Mouse (Mus musculus) macrophage (primary cell): ENCODE results near the gene Klhdc1. TPM values are rescaled to one million over a fixed set of nuclear protein-coding genes. Genes with fewer than 3 reads are reported as not detected.
A peak's percentile ranks its signal among the peaks of the same experiment; 100 is the strongest.

ENCODE experiments used
- H3K27ac ChIP-seq: fragments of 350-480 bp; formaldehyde crosslinking; 2 replicates; pipeline ENCODE4 v1.9.0; 2021
- H3K36me3 ChIP-seq: fragments of 350-480 bp; formaldehyde crosslinking; 2 replicates; pipeline ENCODE4 v1.9.0; 2021; ENCODE audit errors: inconsistent target
- H3K4me3 ChIP-seq: fragments of 350-480 bp; formaldehyde crosslinking; 2 replicates; pipeline ENCODE4 v1.9.0; 2021; ENCODE audit errors: inconsistent target
- H3K79me2 ChIP-seq: fragments of 350-480 bp; formaldehyde crosslinking; 2 replicates; pipeline ENCODE4 v1.9.0; 2021; ENCODE audit errors: inconsistent target
- WGBS: methylation state at CpG from one replicate; pipeline ENCODE4 v1.1.7; 2026; ENCODE audit warnings: inconsistent platforms; ENCODE audit not compliant: missing documents; 5-methylcytosine and 5-hydroxymethylcytosine counted together
- polyA plus RNA-seq: library from polyadenylated mRNA; stranded (reverse); fragments of 250-400 nt; gene quantifications from 3 replicates; pipeline ENCODE4 v1.2.4, GENCODE M21; 2018; ENCODE audit warnings: inconsistent platforms

Gene Klhdc1
- polyA plus RNA-seq, 1 experiment from 2014 or later = 4.2 TPM

DNA sequence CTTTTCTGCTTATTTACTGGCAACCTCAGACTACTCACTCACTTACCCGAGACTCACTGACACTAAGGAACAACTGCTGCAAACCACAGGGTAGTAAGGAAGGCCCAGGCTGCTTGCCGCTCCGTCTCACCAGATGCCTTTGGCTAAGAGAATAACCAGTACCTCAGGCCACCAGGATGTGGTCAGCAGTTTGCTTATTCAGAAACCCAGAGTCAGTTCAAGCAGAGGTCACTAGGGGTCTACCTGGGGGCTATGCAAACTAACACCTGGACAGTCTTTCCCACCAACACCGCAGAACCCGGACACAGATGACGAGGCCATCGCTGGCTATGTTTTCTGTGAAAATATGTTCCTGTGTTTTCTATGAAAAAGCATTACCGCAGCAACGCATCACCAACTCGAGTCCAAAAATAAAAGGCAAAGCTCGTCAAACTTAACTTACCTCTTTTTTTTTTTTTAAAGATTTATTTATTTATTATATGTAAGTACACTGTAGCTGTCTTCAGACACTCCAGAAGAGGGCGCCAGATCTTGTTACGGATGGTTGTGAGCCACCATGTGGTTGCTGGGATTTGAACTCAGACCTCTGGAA is 27.7 kb upstream of the Klhdc1 start:
- Histone ChIP-seq H3K79me2 (no peaks in the 10 kb centered on the region), H3K36me3 (no peaks in the 10 kb centered on the region), H3K27ac (no peak overlapping the region), H3K4me3 (no peak overlapping the region)
- 97% methylated on average over 9 of the region's 13 CpGs for WGBS

DNA sequence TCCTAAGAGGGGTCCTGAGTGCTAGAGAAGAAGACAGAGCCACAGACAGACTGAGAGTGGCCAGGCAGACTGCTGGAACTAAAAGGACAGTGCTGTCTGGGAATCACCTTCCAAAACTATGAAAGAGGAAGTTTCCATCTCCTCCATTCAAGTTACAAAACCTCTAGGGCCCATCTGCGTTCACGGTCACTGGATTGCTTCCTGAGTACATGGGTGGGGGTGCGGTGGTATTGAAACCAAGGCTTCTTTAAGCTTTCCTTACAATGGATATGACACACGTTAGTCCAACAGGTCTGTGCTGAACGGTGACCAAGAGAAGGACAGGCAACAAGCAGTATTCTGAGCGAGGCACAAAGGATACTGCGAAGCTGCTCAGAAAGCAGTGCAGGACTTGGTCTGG is 26.6 kb upstream of the Klhdc1 start:
- no peak overlapping the region for H3K27ac ChIP-seq
- H3K79me2 ChIP-seq = no peaks in the 10 kb centered on the region
- H3K4me3 ChIP-seq = no peak overlapping the region
- H3K36me3 ChIP-seq = no peaks in the 10 kb centered on the region
- 39% methylated on average over 7 of the region's 7 CpGs for WGBS

DNA sequence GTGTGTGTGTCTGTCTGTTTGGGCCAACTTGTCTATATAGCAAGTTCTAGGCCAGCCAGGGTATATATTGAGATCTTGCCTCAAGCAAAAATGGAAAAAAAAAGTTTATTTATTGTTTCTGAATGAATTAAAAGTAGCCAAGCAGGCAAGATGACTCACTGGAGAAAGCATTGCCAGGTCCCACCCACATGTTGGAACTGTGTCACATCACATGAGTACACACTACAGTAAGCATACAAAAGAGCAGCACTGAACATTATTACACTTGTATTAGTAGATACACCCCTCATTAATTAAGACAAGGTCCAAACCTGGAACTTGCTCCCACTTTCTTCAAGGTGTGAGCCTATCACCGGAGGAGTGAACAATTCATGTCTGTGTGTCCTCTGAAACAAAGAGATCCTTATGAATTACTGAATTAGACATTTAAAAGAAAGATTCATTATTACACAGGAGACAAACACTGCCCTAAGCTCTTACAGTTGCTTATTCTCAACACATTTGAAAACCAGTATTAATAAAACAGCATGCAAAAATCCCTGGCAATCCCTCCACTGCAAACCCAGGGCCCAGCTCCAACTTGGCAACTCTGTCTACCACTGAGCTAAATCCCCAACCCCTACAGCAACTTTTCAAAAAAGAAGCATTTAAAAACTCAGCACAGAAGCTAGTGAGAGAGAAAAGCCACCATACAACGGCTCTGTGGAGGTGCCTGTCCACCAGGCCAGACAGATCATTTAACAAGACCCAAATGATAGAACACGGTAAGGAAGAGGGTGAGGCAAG is 25.8 kb upstream of the Klhdc1 start:
- H3K27ac ChIP-seq = no peak overlapping the region
- no peaks in the 10 kb centered on the region for H3K79me2 ChIP-seq
- H3K36me3 ChIP-seq = no peaks in the 10 kb centered on the region
- WGBS = 80% methylated on average over 3 of the region's 3 CpGs
- no peak overlapping the region for H3K4me3 ChIP-seq

DNA sequence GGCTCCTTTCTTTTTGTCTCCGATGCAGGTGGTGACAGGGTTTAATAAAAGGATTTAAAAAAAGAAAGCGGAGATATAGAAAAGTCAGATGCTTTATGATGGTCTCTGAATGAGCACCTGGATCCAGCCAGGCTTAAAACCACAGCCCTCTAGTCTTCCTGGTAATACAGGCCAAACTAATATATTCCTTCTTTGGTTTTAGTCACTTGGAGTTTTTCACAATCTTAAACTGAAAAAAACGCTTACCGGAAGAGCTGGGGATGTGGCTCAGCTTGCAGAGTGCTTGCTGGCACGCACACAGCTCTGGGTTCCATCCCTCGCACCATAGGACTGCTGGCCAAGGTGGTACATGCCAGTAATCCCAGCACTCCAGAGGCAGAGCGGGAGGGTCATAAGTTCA is 24.4 kb upstream of the Klhdc1 start:
- no peak overlapping the region for H3K27ac ChIP-seq
- WGBS = 89% methylated on average over 7 of the region's 7 CpGs
- no peaks in the 10 kb centered on the region for H3K79me2 ChIP-seq
- no peak overlapping the region for H3K4me3 ChIP-seq
- no peaks in the 10 kb centered on the region for H3K36me3 ChIP-seq

DNA sequence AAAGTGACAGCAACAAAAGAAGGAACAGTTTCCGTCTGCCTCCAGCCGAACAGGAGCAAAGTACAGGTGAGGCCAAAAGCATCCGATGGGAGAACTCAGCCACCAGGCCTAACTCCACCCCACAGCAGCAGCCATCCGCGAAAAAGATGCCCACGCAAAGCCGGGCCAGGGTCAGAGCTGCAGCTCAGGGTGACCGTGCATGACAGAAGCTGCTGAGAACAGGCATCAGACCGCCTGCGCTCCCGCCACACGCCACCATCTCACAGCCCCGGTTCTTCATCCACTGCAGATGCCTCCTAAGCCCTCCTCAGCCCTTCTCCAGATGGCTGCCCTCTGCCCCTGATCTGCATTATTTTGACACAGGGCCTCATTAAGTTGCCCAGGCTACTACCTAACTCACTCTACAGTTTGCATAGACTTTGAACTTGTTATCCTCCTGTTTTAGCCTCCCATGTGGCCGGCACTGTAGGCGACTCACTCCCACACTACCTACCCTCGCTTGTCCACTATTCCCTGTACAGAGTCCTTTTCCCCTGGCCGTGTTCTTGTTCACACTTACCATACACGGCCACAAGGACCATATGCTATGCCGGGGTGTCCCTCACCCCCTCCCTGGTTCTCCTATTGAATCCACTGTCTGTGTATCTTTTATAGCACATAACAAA is 20.2 kb upstream of the Klhdc1 start:
- 94% methylated on average over 19 of the region's 19 CpGs for WGBS
- H3K36me3 ChIP-seq = no peaks in the 10 kb centered on the region
- no peak overlapping the region for H3K4me3 ChIP-seq
- H3K79me2 ChIP-seq = no peaks in the 10 kb centered on the region
- H3K27ac ChIP-seq = no peak overlapping the region

DNA sequence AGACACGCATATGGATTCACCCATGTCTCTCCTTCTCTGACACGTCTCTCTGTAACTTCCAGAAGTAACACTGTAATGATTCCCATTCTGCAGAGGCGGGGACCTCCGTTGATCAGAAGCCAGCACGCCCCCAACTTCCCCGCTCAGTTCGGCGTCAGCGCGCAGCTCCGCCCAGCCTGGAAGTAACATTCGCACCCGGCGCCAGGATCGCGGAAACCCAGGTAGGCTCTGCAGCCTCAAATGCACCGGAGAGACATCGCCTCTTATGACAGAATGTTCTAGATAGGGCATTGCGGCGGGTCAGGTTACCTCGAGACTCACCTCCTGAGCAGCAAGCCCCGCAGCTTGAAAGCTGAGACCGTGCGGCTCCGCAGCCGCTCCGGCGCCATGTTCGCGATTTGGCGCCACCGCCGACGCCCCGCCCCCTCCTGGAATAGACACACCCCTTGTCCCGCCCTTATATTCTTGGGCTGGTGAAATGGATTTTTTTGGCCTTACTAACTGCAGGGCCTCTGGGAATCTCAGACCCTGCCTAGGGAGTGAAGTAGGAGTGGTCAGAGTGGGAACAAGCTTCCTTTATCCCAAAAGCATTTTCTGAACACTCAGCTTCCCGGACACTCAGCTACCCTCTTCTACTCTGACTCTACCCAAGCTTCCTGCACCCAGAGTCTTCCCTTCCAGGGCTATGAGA is 13.1 kb upstream of the Klhdc1 start, which contains the start of gene Pole2:
Gene Pole2 (minus strand): TSS at position 420 of the 691 bp plus-strand sequence.
- H3K27ac ChIP-seq = peak within 1 kb of the TSS; percentile 45
- under 1% methylated on average over 37 of the region's 37 CpGs for WGBS

DNA sequence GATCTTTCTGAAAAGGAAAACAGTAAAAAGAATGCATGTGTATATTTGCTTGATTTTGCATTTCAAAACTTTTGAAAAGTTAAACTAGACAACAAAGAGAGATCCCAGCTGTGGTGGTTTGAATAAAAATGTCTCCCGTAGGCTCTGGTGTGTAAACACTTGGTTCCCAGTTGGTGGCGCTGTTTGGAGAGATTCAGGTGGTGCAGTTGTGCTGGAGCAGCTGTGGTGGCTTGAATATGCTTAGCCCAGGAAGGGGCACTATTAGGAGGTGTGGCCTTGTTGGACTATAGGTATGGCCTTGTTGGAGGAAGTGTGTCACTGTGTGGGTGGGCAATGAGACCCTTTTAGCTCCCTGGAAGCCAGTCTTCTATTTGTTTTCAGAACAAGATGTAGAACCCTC is 11.7 kb upstream of the Klhdc1 start:
- Histone ChIP-seq H3K4me3 (no peak overlapping the region), H3K36me3 (no peaks in the 10 kb centered on the region), H3K27ac (no peak overlapping the region), H3K79me2 (peaks cover 10% of the 10 kb centered on the region; the same call in 1 of the 2 replicates)
- 64% methylated on average over 2 of the region's 2 CpGs for WGBS

More for the DNA sequence above, 13.1 kb upstream of the Klhdc1 start, which contains the start of gene Pole2:
- Histone ChIP-seq H3K36me3 (no peaks in the 10 kb centered on the region), H3K79me2 (peaks cover 10% of the 10 kb centered on the region; the same call in 1 of the 2 replicates), H3K4me3 (peak within 1 kb of the TSS; percentile 53)

DNA sequence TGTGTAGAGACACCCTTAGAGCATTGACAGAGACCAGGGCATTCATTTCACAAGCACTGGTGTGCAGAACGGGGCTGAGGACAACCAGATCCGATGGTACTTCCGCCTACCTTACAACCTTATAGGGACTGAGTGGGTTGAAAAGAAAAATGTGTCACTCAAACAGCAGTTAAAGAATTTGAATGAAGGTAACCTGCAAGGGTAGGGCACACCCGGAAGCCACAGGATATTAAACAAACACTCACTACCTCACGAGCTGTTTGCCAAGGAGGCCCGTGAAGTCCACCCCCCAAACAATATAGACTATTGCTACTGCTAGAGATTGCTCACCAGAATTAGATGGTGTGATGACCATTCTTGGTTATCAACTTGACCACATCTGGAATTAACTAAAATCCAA is 5.2 kb upstream of the Klhdc1 start:
- Histone ChIP-seq H3K4me3 (no peak overlapping the region), H3K27ac (no peak overlapping the region), H3K79me2 (no peaks in the 10 kb centered on the region), H3K36me3 (no peaks in the 10 kb centered on the region)
- WGBS = 96% methylated on average over 6 of the region's 6 CpGs

DNA sequence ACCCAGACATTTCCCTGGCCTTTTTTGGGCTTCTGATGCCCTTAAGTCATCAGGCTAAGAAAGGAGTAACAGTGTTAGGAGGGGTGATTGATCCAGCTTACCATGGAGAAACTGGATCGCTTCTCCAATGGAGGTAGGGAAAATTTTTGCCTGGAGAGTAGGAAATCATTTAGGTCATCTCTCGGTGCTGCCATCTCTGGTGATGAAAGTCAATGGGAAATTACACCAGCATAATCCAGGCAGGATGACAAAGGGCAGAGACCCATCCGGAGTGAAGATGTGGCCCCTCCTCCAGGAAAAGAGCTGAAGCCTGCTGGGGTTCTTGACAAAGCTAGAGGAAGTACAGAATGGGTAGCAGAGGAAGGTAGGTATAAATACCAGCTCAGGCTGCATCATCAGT is 2.7 kb upstream of the Klhdc1 start:
- Histone ChIP-seq H3K79me2 (no peaks in the 10 kb centered on the region), H3K27ac (no peak overlapping the region), H3K4me3 (no peak overlapping the region), H3K36me3 (no peaks in the 10 kb centered on the region)
- 55% methylated on average over 3 of the region's 3 CpGs for WGBS

DNA sequence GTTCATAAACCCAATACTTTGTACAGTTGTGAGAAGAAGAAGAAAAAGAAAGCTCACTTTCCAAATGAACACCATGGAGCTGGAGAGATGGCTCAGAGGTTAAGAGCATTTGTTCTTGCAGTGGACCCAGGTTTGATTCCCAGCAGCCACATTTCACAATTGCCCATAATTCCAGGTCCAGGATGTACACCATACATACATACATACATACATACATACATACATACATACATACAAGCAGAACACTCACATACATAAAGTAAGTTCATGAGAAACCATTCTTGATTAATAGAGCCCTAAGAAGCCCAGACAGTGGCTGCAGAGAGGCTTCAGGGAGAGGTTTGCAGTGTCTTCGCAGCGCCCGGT is 412 bp downstream of the Klhdc1 start:
- Histone ChIP-seq H3K27ac (no peak overlapping the region), H3K36me3 (no peaks in the 10 kb centered on the region), H3K79me2 (no peaks in the 10 kb centered on the region), H3K4me3 (peak overlapping the region; percentile 34)
- 0% methylated on average over 3 of the region's 3 CpGs for WGBS

DNA sequence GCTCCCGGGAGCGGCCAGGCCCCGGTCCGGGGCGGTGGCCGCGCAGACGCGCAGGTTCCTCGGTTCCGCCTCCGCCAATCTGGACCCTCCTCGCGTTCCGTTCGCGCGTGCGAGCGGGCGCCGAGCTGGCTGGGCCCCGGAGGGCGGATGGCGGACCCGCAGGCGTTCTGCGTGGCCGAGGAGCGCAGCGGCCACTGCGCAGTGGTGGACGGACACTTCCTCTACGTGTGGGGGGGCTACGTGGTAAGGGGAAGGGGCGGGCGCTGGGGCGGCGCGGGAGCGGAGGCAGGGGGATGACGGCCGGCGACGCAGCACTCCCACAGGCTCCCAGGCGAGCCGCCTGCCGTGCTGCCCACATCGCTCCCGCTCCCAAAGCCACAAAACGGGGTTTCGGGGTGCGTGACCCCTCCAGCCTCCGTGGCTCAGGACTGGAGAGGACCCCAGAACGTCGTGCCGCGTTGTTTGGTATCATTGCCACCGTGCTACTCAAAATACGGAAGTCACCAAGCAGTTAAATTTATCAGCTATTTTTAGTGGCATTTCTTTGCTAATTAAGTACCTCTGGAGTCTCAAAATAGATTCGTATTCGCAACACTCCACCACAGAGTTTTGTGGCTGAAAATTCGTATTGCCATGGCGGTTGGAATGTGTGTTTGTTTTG is 925 bp downstream of the Klhdc1 start:
- WGBS = 0% methylated on average over 39 of the region's 64 CpGs
- peak overlapping the region; percentile 53 for H3K4me3 ChIP-seq
- no peaks in the 10 kb centered on the region for H3K36me3 ChIP-seq
- 0 out of 2 replicates have a peak overlapping the region, but pooled peaks have one; percentile 22 for H3K27ac ChIP-seq
- no peaks in the 10 kb centered on the region for H3K79me2 ChIP-seq

DNA sequence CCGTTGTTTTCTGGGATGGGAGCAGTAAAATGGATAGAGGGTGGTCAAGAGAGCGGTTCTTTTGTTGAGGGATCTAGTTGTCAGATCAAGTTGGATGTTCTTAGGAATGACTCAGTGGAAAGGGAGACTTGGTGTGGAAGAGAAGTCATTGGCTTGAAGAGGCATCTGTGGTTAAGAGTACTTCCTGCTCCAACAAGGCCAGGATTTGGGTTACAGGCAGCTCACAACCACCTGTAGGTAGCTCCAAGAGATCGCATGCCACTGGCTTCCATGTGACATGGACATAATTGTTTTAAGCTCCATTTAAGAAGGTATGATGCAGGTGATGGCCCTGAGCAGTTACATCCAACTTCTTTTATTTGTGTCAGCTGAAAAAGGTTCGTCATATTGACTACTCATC is 8.8 kb downstream of the Klhdc1 start:
- Histone ChIP-seq H3K79me2 (no peaks in the 10 kb centered on the region), H3K4me3 (no peak overlapping the region), H3K27ac (no peak overlapping the region), H3K36me3 (no peaks in the 10 kb centered on the region)
- 88% methylated on average over 4 of the region's 4 CpGs for WGBS

DNA sequence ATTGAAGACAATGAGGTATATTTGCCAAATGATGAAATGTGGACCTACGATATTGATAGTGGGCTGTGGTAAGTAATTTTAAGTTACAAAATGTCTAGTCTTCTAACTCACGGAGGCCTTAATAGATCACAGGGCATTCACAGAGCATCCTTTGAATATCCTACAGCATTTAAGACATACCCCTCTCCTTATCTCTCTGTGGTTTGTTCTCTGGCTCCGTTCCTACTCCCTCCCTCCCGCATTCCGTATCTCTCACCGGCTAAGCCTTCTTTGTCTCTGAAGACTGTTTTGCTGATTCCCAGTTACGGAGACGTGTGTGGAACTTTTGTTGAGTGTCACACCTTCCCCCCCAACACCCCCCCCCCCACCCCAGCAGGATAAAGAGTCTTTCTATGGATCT is 9.8 kb downstream of the Klhdc1 start:
- WGBS = 94% methylated on average over 7 of the region's 8 CpGs

DNA sequence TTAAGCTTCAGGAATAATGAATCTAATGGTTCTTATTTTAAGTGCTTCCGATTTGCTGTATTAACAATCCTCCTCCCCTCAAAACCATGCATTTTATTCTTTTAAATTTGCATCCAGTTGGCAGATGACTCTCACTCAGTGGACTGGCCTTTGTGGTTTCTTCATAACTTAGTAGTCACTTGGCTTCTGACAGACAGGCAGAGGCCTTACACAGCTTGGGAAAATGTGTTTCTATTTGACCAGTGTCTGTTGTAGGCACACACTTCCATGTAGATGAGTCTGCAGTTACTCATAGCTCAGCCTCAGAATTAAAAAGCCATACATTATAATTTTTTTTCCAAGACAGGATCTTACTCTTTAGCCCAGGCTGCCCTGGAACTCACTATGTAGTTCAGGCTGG is 12.8 kb downstream of the Klhdc1 start:
- Histone ChIP-seq H3K36me3 (no peaks in the 10 kb centered on the region), H3K4me3 (no peak overlapping the region), H3K79me2 (no peaks in the 10 kb centered on the region), H3K27ac (no peak overlapping the region)
- 100% methylated on average over 1 of the region's 1 CpGs for WGBS

More for the DNA sequence above, 9.8 kb downstream of the Klhdc1 start:
- Histone ChIP-seq H3K79me2 (no peaks in the 10 kb centered on the region), H3K36me3 (no peaks in the 10 kb centered on the region), H3K27ac (no peak overlapping the region), H3K4me3 (no peak overlapping the region)
